Mouse (Mus musculus) myocyte (in vitro differentiated cells): ENCODE measurements at regions not wholly inside any gene's neighbourhood (a gene's known extent, or its start where the extent isn't known, plus 50 kb on each side); places are given as distances from the start of the nearest gene placed in this dataset.

ENCODE experiments used
- H3K27me3 ChIP-seq: one replicate; pipeline ENCODE4 v1.6.1; 2011; ENCODE audit not compliant: control insufficient read depth, insufficient read depth, insufficient read length
- H3K36me3 ChIP-seq: one replicate; pipeline ENCODE4 v1.6.1; 2011; ENCODE audit not compliant: control insufficient read depth, insufficient read depth
- H3K4me2 ChIP-seq: one replicate; pipeline ENCODE4 v1.6.1; 2011; ENCODE audit warnings: low read depth, control low read depth
- H3K4me3 ChIP-seq: one replicate; pipeline ENCODE4 v1.5.1; 2011; ENCODE audit warnings: mild to moderate bottlenecking, control low read depth, moderate library complexity
- H3K79me2 ChIP-seq: one replicate; pipeline ENCODE4 v1.6.1; 2011; ENCODE audit not compliant: control insufficient read depth, insufficient read depth
- H3ac ChIP-seq: one replicate; pipeline ENCODE4 v1.6.1; 2011; ENCODE audit not compliant: control insufficient read depth, insufficient read length
- CEBPB ChIP-seq: IDR thresholded peaks from 2 replicates; pipeline ENCODE4 v1.6.1; 2011; ENCODE audit warnings: mild to moderate bottlenecking, moderate library complexity; ENCODE audit not compliant: poor library complexity, insufficient read depth, severe bottlenecking
- E2F4 ChIP-seq: IDR thresholded peaks from one replicate; pipeline ENCODE4 v1.6.1; 2011; ENCODE audit warnings: mild to moderate bottlenecking, control low read depth, moderate library complexity; ENCODE audit not compliant: insufficient read depth
- MAX ChIP-seq: IDR thresholded peaks from one replicate; pipeline ENCODE4 v1.6.1; 2011; ENCODE audit warnings: low read depth, mild to moderate bottlenecking, control low read depth
- MYOD1 ChIP-seq, 3 experiments: IDR thresholded peaks; one replicate each; pipeline ENCODE4 v1.6.1; 2011; ENCODE audit warnings: control low read depth in 2 of 3, low read depth in 2 of 3, mild to moderate bottlenecking in 2 of 3, moderate library complexity in 1 of 3; ENCODE audit not compliant: insufficient read length in 2 of 3, control insufficient read depth in 1 of 3
- MYOG ChIP-seq, 3 experiments: IDR thresholded peaks; one replicate each; pipeline ENCODE4 v1.6.1; 2011; ENCODE audit warnings: control low read depth in 2 of 3, low read depth in 2 of 3, mild to moderate bottlenecking in 2 of 3; ENCODE audit not compliant: insufficient read length in 2 of 3, control insufficient read depth in 1 of 3, insufficient read depth in 1 of 3
- POLR2A ChIP-seq: IDR thresholded peaks from one replicate; pipeline ENCODE4 v1.6.1; 2011; ENCODE audit warnings: low read depth, mild to moderate bottlenecking, control low read depth, moderate library complexity; ENCODE audit not compliant: insufficient read length
- POLR2AphosphoS2 ChIP-seq: IDR thresholded peaks from one replicate; pipeline ENCODE4 v1.6.1; 2011; ENCODE audit warnings: low read depth, control low read depth; ENCODE audit not compliant: insufficient read length
- REST ChIP-seq: IDR thresholded peaks from one replicate; pipeline ENCODE4 v1.6.1; 2011; ENCODE audit warnings: mild to moderate bottlenecking, control low read depth, moderate library complexity; ENCODE audit not compliant: insufficient read depth, insufficient read length
- SRF ChIP-seq: IDR thresholded peaks from one replicate; pipeline ENCODE4 v1.6.1; 2011; ENCODE audit warnings: low read depth; ENCODE audit not compliant: control insufficient read depth, insufficient read length
- TCF12 ChIP-seq: IDR thresholded peaks from one replicate; pipeline ENCODE4 v1.6.1; 2011; ENCODE audit warnings: mild to moderate bottlenecking, control low read depth; ENCODE audit not compliant: poor library complexity, insufficient read depth, severe bottlenecking
- TCF3 ChIP-seq: IDR thresholded peaks from one replicate; pipeline ENCODE4 v1.6.1; 2011; ENCODE audit warnings: low read depth, control low read depth; ENCODE audit not compliant: insufficient read length
- USF1 ChIP-seq: IDR thresholded peaks from one replicate; pipeline ENCODE4 v1.6.1; 2011; ENCODE audit warnings: low read depth, mild to moderate bottlenecking, control low read depth, moderate library complexity

DNA sequence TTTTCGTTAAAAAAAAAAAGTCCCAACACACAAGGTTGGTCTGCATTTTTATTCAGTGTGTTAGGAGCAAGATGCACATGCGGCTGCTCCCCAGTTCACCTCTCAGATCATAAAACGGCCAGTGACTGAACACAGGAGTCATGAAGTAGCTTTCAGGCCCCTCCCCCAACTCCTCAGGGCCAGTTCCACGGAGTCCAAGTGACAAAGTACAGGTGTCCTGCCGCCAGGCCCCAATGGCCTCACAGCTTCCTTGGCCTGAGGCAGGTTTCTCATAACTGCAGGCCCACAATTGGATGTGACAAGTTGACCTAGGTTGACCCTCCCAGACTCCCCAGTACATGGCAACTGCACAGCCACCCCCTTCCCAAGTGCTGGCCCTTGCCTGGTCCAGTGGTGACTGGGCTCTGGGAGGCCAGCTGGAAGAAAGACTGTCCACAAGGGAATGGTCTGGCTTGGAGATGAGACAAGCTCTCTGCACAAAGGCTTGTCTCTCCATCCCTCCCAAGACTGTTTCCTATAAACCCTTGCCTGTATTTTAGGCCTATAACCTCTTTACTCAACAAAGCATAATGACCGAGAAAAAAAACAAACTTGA, 199.1 kb downstream of the Cyp26b1 start:
- Histone ChIP-seq H3K36me3 (no peaks in the 10 kb centered on the region), H3ac (no peak overlapping the region), H3K4me3 (no peak overlapping the region), H3K79me2 (no peaks in the 10 kb centered on the region), H3K4me2 (no peak overlapping the region), H3K27me3 (no peaks in the 10 kb centered on the region)
- TF ChIP-seq MYOG (IDR thresholded peaks at IDR 0.05; ENCODE audit: control insufficient read depth in 1 of 3, insufficient read depth in 1 of 3, insufficient read length in 2 of 3, low read depth in 2 of 3) (no peak), CEBPB (no peak), MAX (no peak), POLR2A (no peak), REST (no peak), MYOD1 (IDR thresholded peaks at IDR 0.05; ENCODE audit: control insufficient read depth in 1 of 3, insufficient read length in 2 of 3, low read depth in 2 of 3) (no peak), USF1 (no peak), POLR2AphosphoS2 (no peak), E2F4 (no peak), TCF3 (no peak), TCF12 (no peak), SRF (no peak)

- H3K4me3 ChIP-seq = no peak overlapping the region
- no peak for TF ChIP-seq CEBPB
- no peak for TF ChIP-seq REST
- TF ChIP-seq POLR2A = no peak
- no peaks in the 10 kb centered on the region for H3K79me2 ChIP-seq
- no peak overlapping the region for H3K4me2 ChIP-seq
- H3K27me3 ChIP-seq = no peaks in the 10 kb centered on the region
- H3ac ChIP-seq = no peak overlapping the region
- H3K36me3 ChIP-seq = no peaks in the 10 kb centered on the region
Measured at GRCm38 (mm10) chr6:84393519-84394231, 200.0 kb downstream of the Cyp26b1 start.

DNA sequence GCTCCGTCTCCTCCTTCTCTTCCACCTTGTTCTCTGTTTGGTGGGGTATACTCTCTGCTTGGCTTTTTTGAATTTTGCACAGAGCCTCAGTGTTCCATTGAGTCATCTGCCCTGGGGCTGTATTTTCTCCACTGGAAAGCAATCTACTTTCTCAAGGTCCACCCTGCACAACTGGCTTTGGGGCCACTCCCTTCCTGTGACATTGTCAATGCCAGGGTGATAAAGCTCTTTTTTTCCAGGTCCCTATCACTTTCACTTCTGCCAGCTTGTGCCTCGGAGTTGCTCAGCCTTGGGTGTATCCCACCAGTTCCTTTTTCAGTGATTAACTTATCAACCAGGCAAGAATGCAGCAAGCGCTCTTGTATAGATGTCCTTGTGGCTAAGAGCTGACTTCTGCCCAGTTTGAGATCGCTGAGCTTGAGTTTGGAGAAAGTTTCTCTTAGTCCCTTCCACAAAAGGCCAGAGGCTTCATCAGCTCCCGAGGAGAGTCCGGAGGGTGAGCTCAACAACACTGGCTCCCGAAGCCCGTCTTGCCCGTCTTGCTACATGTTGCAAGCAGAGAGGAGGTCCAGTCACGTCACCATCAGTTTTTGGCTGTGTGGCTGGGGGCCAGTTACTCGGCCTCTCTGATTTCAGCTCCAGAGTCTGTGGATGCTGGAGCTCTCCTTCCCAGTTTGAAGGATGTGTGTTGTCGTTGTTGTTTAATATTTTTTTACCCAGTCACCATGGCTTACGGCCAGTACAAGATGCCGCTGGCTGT, 200.8 kb downstream of the Cyp26b1 start:
- no peaks in the 10 kb centered on the region for H3K79me2 ChIP-seq
- H3ac ChIP-seq = no peak overlapping the region
- no peak overlapping the region for H3K4me3 ChIP-seq
- no peaks in the 10 kb centered on the region for H3K27me3 ChIP-seq
- no peaks in the 10 kb centered on the region for H3K36me3 ChIP-seq
- TF ChIP-seq MAX (no peak), REST (no peak), MYOG (IDR thresholded peaks at IDR 0.05; ENCODE audit: control insufficient read depth in 1 of 3, insufficient read depth in 1 of 3, insufficient read length in 2 of 3, low read depth in 2 of 3) (no peak), CEBPB (no peak), SRF (no peak), TCF12 (no peak), TCF3 (no peak), MYOD1 (IDR thresholded peaks at IDR 0.05; ENCODE audit: control insufficient read depth in 1 of 3, insufficient read length in 2 of 3, low read depth in 2 of 3) (no peak), POLR2A (no peak), USF1 (no peak), E2F4 (no peak), POLR2AphosphoS2 (no peak)
- no peak overlapping the region for H3K4me2 ChIP-seq

DNA sequence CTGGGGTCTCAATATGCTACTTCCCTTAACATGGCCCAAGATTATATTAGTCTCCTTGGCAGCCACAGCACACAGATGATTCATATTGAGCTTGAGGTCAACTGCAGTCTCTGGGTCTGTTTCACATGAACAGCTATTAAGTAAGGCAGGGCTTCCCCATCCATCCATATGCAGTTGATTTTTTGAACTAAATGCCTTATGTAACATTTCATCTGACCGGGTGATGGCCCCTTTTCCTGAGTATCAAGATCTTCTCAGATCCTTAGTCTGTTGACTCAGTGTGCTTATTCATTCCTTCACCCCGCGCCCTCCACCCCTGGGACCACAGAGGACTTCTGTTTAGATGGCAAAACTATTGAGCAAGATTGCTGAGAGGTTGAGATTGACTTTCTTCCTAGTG, 202.7 kb downstream of the Cyp26b1 start:
- H3K27me3 ChIP-seq = no peaks in the 10 kb centered on the region
- no peaks in the 10 kb centered on the region for H3K36me3 ChIP-seq
- H3K4me3 ChIP-seq = no peak overlapping the region
- H3K4me2 ChIP-seq = no peak overlapping the region
- no peaks in the 10 kb centered on the region for H3K79me2 ChIP-seq
- TF ChIP-seq MAX (no peak), TCF12 (no peak), SRF (no peak), POLR2AphosphoS2 (no peak), POLR2A (no peak), REST (no peak), MYOD1 (IDR thresholded peaks at IDR 0.05; ENCODE audit: control insufficient read depth in 1 of 3, insufficient read length in 2 of 3, low read depth in 2 of 3) (no peak)
- no peak overlapping the region for H3ac ChIP-seq

GRCm38 (mm10) chr6:84385696-84386095, 208.0 kb downstream of the Cyp26b1 start:
- H3ac ChIP-seq = no peak overlapping the region
- H3K79me2 ChIP-seq = no peaks in the 10 kb centered on the region
- TF ChIP-seq REST (no peak), E2F4 (no peak), POLR2AphosphoS2 (no peak), TCF3 (peak; percentile 50), MYOG (IDR thresholded peaks at IDR 0.05; ENCODE audit: control insufficient read depth in 1 of 3, insufficient read depth in 1 of 3, insufficient read length in 2 of 3, low read depth in 2 of 3) (peak; percentile 50 to 80 (median 57)), MYOD1 (IDR thresholded peaks at IDR 0.05; ENCODE audit: control insufficient read depth in 1 of 3, insufficient read length in 2 of 3, low read depth in 2 of 3) (peak in 2 of 3 experiments; percentile 84 to 87), POLR2A (no peak), MAX (no peak), TCF12 (peak; percentile 20), CEBPB (peak; percentile 73; the same call in 1 of the 2 replicates)
- H3K27me3 ChIP-seq = no peaks in the 10 kb centered on the region
- H3K36me3 ChIP-seq = no peaks in the 10 kb centered on the region
- no peak overlapping the region for H3K4me3 ChIP-seq
- H3K4me2 ChIP-seq = peak overlapping the region; percentile 40
